In the genomic region with DNA sequence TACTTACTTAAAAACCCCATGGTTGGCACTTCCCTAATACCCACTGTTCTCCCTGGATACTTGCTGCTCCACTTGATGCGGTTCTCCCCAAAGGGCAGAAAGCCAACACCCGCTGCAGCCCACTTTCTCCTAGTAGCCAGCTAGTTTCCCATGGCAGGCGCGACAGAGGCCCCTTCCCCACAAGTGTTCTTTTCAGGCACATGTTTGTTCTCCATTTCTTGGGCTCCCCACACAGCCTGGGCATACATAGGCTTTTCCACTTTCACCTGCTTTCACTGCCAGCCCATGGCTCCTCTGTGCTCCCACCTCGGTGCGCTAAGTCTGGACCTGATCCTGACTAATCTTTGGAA, we compare ENCODE assay signal across 8 mouse cellular contexts. TPM values are rescaled to one million over a fixed set of nuclear protein-coding genes. Genes with fewer than 3 reads are reported as not detected.
DNase-seq lines count a peak whose midpoint lies in the region; ATAC-seq and TF ChIP-seq lines count a peak whose summit lies in the region.

No protein-coding gene starts in this region.

- WGBS in kidney, embryonic 14.5 days = 19% methylated on average over 6 of the region's 6 CpGs
- WGBS in midbrain, embryonic 11.5 days = 16% methylated on average over 6 of the region's 6 CpGs

- TF ChIP-seq POLR2A in cortical plate, adult 2 months (IDR thresholded peaks at IDR 0.05; ENCODE audit: extremely low read depth, insufficient read depth, low read length) = no peak

- H3K36me3 ChIP-seq in kidney, embryonic 14.5 days (ENCODE audit: control insufficient read depth, insufficient read depth, low read length) = no peaks in the 10 kb centered on the region
- no peaks in the 10 kb centered on the region for H3K36me3 ChIP-seq in midbrain, embryonic 11.5 days (ENCODE audit: control insufficient read depth, insufficient read depth, low read length)

- H3K4me2 ChIP-seq in kidney, embryonic 14.5 days (replicated peaks; ENCODE audit: low read depth, low read length) = peak overlapping the region; percentile 99
- H3K4me2 ChIP-seq in midbrain, embryonic 11.5 days = peak overlapping the region; percentile 92

- peaks cover 21% of the 10 kb centered on the region for H3K27me3 ChIP-seq in kidney, embryonic 14.5 days (ENCODE audit: control insufficient read depth, insufficient read depth, low read length)
- H3K27me3 ChIP-seq in midbrain, embryonic 11.5 days (ENCODE audit: control insufficient read depth, insufficient read depth, low read length) = peaks cover 2% of the 10 kb centered on the region; the same call in 1 of the 2 replicates

- DNase-seq in kidney, adult 11 months = no peak
- DNase-seq in frontal cortex, postnatal 36 days (ENCODE audit: low spot score in 2 of 2) = peak; percentile 30 to 38
- DNase-seq in midbrain, embryonic 11.5 days (ENCODE audit: low spot score, missing footprints) = no peak
- no peak for DNase-seq in thymus, postnatal 4 days
- no peak for DNase-seq in testis, postnatal 14 days (ENCODE audit: low spot score)
- DNase-seq in kidney, adult 9 months = no peak

- TF ChIP-seq CTCF in cortical plate, adult 2 months (IDR thresholded peaks at IDR 0.05; ENCODE audit: extremely low read depth, insufficient read depth, low read length) = no peak

- H3K4me3 ChIP-seq in kidney, embryonic 14.5 days (ENCODE audit: low read length) = peak overlapping the region; percentile 59
- peak overlapping the region; percentile 75 for H3K4me3 ChIP-seq in cortical plate, adult 2 months (ENCODE audit: insufficient read depth, low read length)
- H3K4me3 ChIP-seq in midbrain, embryonic 11.5 days (ENCODE audit: low read depth, low read length) = peak overlapping the region; percentile 68

- 0 out of 2 replicates have a peak, but pooled peaks have one; percentile 1 for ATAC-seq in kidney, embryonic 14.5 days (ENCODE audit: low FRiP score, low TSS enrichment)
- ATAC-seq in midbrain, embryonic 11.5 days (ENCODE audit: low FRiP score) = peak; percentile 2

- no peaks in the 10 kb centered on the region for H3K9me3 ChIP-seq in kidney, embryonic 14.5 days (ENCODE audit: control insufficient read depth, low read length)
- no peaks in the 10 kb centered on the region for H3K9me3 ChIP-seq in midbrain, embryonic 11.5 days (ENCODE audit: control insufficient read depth, low read length)

- no peak overlapping the region for H3K27ac ChIP-seq in kidney, embryonic 14.5 days (ENCODE audit: low read depth, low read length)
- peak overlapping the region; percentile 90 for H3K27ac ChIP-seq in cortical plate, adult 2 months (ENCODE audit: insufficient read depth, low read length)
- H3K27ac ChIP-seq in midbrain, embryonic 11.5 days (ENCODE audit: low read depth, low read length) = no peak overlapping the region

- H3K9ac ChIP-seq in kidney, embryonic 14.5 days (ENCODE audit: low read depth, low read length) = no peak overlapping the region
- peak overlapping the region; percentile 73 for H3K9ac ChIP-seq in midbrain, embryonic 11.5 days (ENCODE audit: low read length)

- H3K4me1 ChIP-seq in kidney, embryonic 14.5 days (ENCODE audit: control insufficient read depth, insufficient read depth, low read length) = no peaks in the 10 kb centered on the region
- H3K4me1 ChIP-seq in cortical plate, adult 2 months (ENCODE audit: control insufficient read depth, insufficient read depth, low read length) = peaks cover 6% of the 10 kb centered on the region
- H3K4me1 ChIP-seq in midbrain, embryonic 11.5 days (ENCODE audit: control insufficient read depth, insufficient read depth, low read length) = peaks cover 5% of the 10 kb centered on the region; the same call in 1 of the 2 replicates

RNA-seq across cellular contexts. Expression of gene Rgs7, which starts 0.8 kb away (rescaled TPM):
- 0.34 and 0.60 TPM in 2 replicates for polyA plus RNA-seq in kidney, embryonic 14.5 days (2014; fragmentation: Nextera tagmentation; extraction: Ambion mirVana)
- 90.9 and 97.6 TPM in 2 replicates for polyA plus RNA-seq in cortical plate, adult 2 months (2012; rRNA removed)
- 4.9 and 6.0 TPM in 2 replicates for polyA plus RNA-seq in midbrain, embryonic 11.5 days (2014; fragmentation: Nextera tagmentation; extraction: Ambion mirVana)

Comparison
In these comparisons a context has a peak if more than half of its experiments do, and no peak if none do; other contexts are left out.
1. DNase-seq: peak in frontal cortex, postnatal 36 days (2 of 2); none in kidney, adult 11 months (single experiment), midbrain, embryonic 11.5 days (single experiment), thymus, postnatal 4 days (single experiment), testis, postnatal 14 days (single experiment) and kidney, adult 9 months (single experiment).
2. RNA of gene Rgs7, which starts 0.8 kb away (polyA plus RNA-seq): 90.9 to 97.6 TPM in cortical plate, adult 2 months; 4.9 to 6.0 TPM in midbrain, embryonic 11.5 days and 0.34 to 0.60 TPM in kidney, embryonic 14.5 days; every median in the first group is over 10 times any median in the second.
3. Peak in every context shown above with its lines, with median percentiles within 50 percentile points of each other: H3K4me3 ChIP-seq.